Mouse (Mus musculus) heart, embryonic 12.5 days (tissue): ENCODE results near the gene Acp2. TPM values are rescaled to one million over a fixed set of nuclear protein-coding genes. Genes with fewer than 3 reads are reported as not detected.

Source experiments
- ATAC-seq: fragments of 200-750 bp; cut with Nextera tagmentation; 2 replicates; pipeline ENCODE4 v1.8.0; 2017; ENCODE audit warnings: moderate TSS enrichment, moderate library complexity; ENCODE audit not compliant: insufficient number of reproducible peaks, low FRiP score
- H3K27ac ChIP-seq: fragments of 300-500 bp; sonication (generic); 2 replicates; pipeline ENCODE4 v1.5.1; 2016; ENCODE audit warnings: mild to moderate bottlenecking, moderate library complexity; ENCODE audit not compliant: poor library complexity, severe bottlenecking
- H3K27me3 ChIP-seq: fragments of 300-500 bp; sonication (generic); replicated peaks from 2 replicates; pipeline ENCODE4 v1.6.1; 2016; ENCODE audit warnings: mild to moderate bottlenecking, moderate library complexity
- H3K36me3 ChIP-seq: fragments of 300-500 bp; sonication (generic); 2 replicates; pipeline ENCODE4 v1.6.1; 2016; ENCODE audit warnings: mild to moderate bottlenecking, moderate library complexity
- H3K4me1 ChIP-seq: fragments of 300-500 bp; sonication (generic); replicated peaks from 2 replicates; pipeline ENCODE4 v1.6.1; 2016; ENCODE audit warnings: mild to moderate bottlenecking
- H3K4me2 ChIP-seq: fragments of 300-500 bp; sonication (generic); 2 replicates; pipeline ENCODE4 v1.6.1; 2016; ENCODE audit warnings: mild to moderate bottlenecking, moderate library complexity
- H3K4me3 ChIP-seq: fragments of 300-500 bp; sonication (generic); 2 replicates; pipeline ENCODE4 v1.5.1; 2016; ENCODE audit warnings: mild to moderate bottlenecking
- H3K9ac ChIP-seq: fragments of 300-500 bp; sonication (generic); 2 replicates; pipeline ENCODE4 v1.6.1; 2016; ENCODE audit warnings: mild to moderate bottlenecking, moderate library complexity
- H3K9me3 ChIP-seq: fragments of 300-500 bp; sonication (generic); replicated peaks from 2 replicates; pipeline ENCODE4 v1.6.1; 2016; ENCODE audit warnings: mild to moderate bottlenecking, moderate library complexity
- WGBS: fragments of 180-500 bp; shearing (Covaris S2); methylation state at CpG from one replicate; pipeline ENCODE4 v1.1.7; 2016; 5-methylcytosine and 5-hydroxymethylcytosine counted together
- polyA plus RNA-seq: library from polyadenylated mRNA; unstranded; fragments of >200 nt; fragmentation: Nextera tagmentation; extraction: Ambion mirVana; gene quantifications from 2 replicates; pipeline ENCODE4 v1.2.1, GENCODE M21; 2016

Gene Acp2
- polyA plus RNA-seq, 1 experiment from 2014 or later, result 22.3 TPM

- Histone ChIP-seq H3K4me1 (peaks cover 51% of the 10 kb centered on the region), H3K27me3 (peaks cover 31% of the 10 kb centered on the region), H3K27ac (peak overlapping the region; percentile 53), H3K36me3 (peaks cover 7% of the 10 kb centered on the region), H3K9me3 (no peaks in the 10 kb centered on the region), H3K9ac (peak overlapping the region; percentile 76), H3K4me3 (peak overlapping the region; percentile 79), H3K4me2 (peak overlapping the region; percentile 80)
- under 1% methylated on average over 52 of the region's 52 CpGs for WGBS
- ATAC-seq, result peak; percentile 74
Observed at GRCm38 (mm10) chr2:91256256-91257125, 53.8 kb downstream of the Acp2 start.

- Histone ChIP-seq H3K9me3 (no peaks in the 10 kb centered on the region), H3K4me2 (peak overlapping the region; percentile 80), H3K9ac (peak overlapping the region; percentile 76), H3K4me3 (peak overlapping the region; percentile 79), H3K36me3 (peaks cover 13% of the 10 kb centered on the region), H3K4me1 (peaks cover 44% of the 10 kb centered on the region), H3K27ac (peak overlapping the region; percentile 53), H3K27me3 (peaks cover 31% of the 10 kb centered on the region)
- WGBS, result 3% methylated on average over 22 of the region's 22 CpGs
- peak; percentile 49; the same call in 1 of the 2 replicates for ATAC-seq
Observed at GRCm38 (mm10) chr2:91257126-91257980, 54.7 kb downstream of the Acp2 start.

GRCm38 (mm10) chr2:91258054-91258453 is 55.4 kb downstream of the Acp2 start:
- Histone ChIP-seq H3K4me2 (peak overlapping the region; percentile 80), H3K9me3 (no peaks in the 10 kb centered on the region), H3K9ac (peak overlapping the region; percentile 76), H3K4me1 (peaks cover 38% of the 10 kb centered on the region), H3K27me3 (peaks cover 31% of the 10 kb centered on the region), H3K36me3 (peaks cover 20% of the 10 kb centered on the region), H3K27ac (no peak overlapping the region), H3K4me3 (peak overlapping the region; percentile 79)
- WGBS, result 79% methylated on average over 5 of the region's 5 CpGs
- no peak for ATAC-seq

- H3K4me1 ChIP-seq, result peaks cover 38% of the 10 kb centered on the region
- 47% methylated on average over 1 of the region's 1 CpGs for WGBS
- no peak overlapping the region for H3K27ac ChIP-seq
- H3K27me3 ChIP-seq, result peaks cover 27% of the 10 kb centered on the region
- H3K4me3 ChIP-seq, result no peak overlapping the region
- no peaks in the 10 kb centered on the region for H3K9me3 ChIP-seq
- H3K9ac ChIP-seq, result peak overlapping the region; percentile 76; the same call in 1 of the 2 replicates
- no peak for ATAC-seq
- H3K4me2 ChIP-seq, result no peak overlapping the region
- H3K36me3 ChIP-seq, result peaks cover 20% of the 10 kb centered on the region
Observed at GRCm38 (mm10) chr2:91258830-91259229, 56.1 kb downstream of the Acp2 start.

DNA sequence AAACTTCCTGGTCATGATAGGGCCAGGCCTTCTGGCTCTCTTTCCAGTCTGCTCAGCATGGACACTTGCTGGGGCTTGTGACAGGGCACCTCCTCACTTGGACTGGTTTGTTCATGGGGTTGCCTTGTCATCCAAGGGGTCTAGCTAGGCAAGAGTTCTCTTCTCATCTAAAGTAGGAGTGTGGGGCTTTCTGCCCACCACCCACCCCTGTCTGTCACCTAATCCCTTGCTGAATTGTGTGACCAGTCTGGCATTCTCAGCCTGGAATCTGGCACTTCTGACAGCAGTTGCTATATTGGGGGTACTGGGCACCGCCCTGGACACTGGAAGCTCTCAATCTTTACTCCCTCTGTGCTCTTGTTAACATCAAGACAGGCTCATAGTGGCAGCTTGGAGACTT is 56.8 kb downstream of the Acp2 start:
- no peaks in the 10 kb centered on the region for H3K9me3 ChIP-seq
- peaks cover 20% of the 10 kb centered on the region for H3K36me3 ChIP-seq
- ATAC-seq, result no peak
- H3K4me1 ChIP-seq, result peaks cover 44% of the 10 kb centered on the region
- H3K4me3 ChIP-seq, result no peak overlapping the region
- H3K4me2 ChIP-seq, result peak overlapping the region; percentile 13; the same call in 1 of the 2 replicates
- H3K27me3 ChIP-seq, result peaks cover 20% of the 10 kb centered on the region
- 0 out of 2 replicates have a peak overlapping the region, but pooled peaks have one; percentile 29 for H3K27ac ChIP-seq
- 59% methylated on average over 1 of the region's 1 CpGs for WGBS
- H3K9ac ChIP-seq, result 0 out of 2 replicates have a peak overlapping the region, but pooled peaks have one; percentile 14

Other genes with a start within 250 kb of the Acp2 start
- gene Rapsn, start 167.3 kb upstream of the Acp2 start, polyA plus RNA-seq, result 17.2 and 17.8 TPM in 2 replicates
- 245 and 252 TPM in 2 replicates for gene Psmc3, start 148.9 kb upstream of the Acp2 start, polyA plus RNA-seq
- 42.5 and 44.3 TPM in 2 replicates for gene Slc39a13, start 132.5 kb upstream of the Acp2 start, polyA plus RNA-seq
- 3.0 and 3.1 TPM in 2 replicates for gene Spi1, start 120.5 kb upstream of the Acp2 start, polyA plus RNA-seq
- gene Mybpc3, start 84.7 kb upstream of the Acp2 start, polyA plus RNA-seq, result 1,039 and 1,047 TPM in 2 replicates
- gene Madd, start 19.0 kb upstream of the Acp2 start, polyA plus RNA-seq, result 6.5 and 7.7 TPM in 2 replicates
- 1.2 and 2.5 TPM in 2 replicates for gene Nr1h3, start 51 bp upstream of the Acp2 start, polyA plus RNA-seq
- 7.5 and 7.7 TPM in 2 replicates for gene Ddb2, start 34.1 kb downstream of the Acp2 start, polyA plus RNA-seq
- gene Pacsin3, start 53.1 kb downstream of the Acp2 start, polyA plus RNA-seq, result 30.4 and 31.9 TPM in 2 replicates
- 73.9 and 74.2 TPM in 2 replicates for gene Arfgap2, start 62.1 kb downstream of the Acp2 start, polyA plus RNA-seq
- gene 1110051M20Rik, start 241.8 kb downstream of the Acp2 start, polyA plus RNA-seq, result 35.7 and 40.1 TPM in 2 replicates